Mouse (Mus musculus) layer of hippocampus, adult 11-12 months (tissue): ENCODE measurements at regions not wholly inside any gene's neighbourhood (a gene's known extent, or its start where the extent isn't known, plus 50 kb on each side); places are given as distances from the start of the nearest gene placed in this dataset.

Experiments used
- DNase-seq: peaks from one replicate; pipeline ENCODE4 v3.0.0; 2022; ENCODE audit warnings: low spot score

DNA sequence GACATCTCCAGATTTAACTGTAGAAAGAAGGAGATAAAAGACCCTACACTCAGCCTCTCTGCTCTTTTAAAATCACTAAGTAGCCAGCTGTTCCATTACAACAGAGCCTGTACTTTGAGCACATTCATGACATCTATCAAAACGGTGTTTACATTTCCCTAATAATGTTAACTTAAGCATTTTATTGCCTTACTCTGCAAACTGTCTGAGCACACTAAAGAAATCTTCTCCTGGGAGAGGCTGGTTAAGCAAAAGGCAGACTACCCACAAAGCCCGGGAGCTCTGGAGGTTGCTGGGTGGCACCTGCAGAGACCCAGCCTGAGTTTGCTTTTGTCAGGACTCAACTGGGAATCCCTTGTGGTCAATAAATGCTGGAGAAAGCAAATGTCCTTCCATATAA is 567.5 kb upstream of the Negr1 start:
- no peak for DNase-seq

DNA sequence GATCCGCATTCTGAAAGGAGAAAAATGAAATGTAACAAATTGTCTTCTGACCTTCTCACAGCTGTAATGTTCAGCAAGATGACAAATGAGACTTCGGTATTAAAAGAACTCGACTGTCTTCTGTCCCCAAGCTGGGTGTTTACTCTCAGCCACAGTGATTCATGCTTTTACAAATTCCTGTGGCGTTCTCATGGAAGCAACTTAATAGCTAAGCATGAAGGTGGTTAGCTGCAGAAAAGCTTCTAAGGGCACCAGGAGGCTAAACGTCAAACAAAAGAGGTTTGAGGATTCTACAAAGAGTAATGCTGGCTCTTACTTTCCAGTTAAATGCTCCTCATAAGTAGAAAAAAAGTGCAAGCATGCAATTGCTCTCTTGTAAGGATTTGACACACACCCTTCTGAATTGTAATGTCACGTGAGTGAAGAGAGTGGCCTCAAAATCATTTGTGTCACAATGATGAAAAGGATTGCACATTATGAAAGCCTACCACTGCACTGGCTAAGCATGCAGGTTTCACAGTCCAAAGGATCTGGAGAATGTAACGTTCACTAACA is 543.8 kb upstream of the Negr1 start:
- no peak for DNase-seq

DNA sequence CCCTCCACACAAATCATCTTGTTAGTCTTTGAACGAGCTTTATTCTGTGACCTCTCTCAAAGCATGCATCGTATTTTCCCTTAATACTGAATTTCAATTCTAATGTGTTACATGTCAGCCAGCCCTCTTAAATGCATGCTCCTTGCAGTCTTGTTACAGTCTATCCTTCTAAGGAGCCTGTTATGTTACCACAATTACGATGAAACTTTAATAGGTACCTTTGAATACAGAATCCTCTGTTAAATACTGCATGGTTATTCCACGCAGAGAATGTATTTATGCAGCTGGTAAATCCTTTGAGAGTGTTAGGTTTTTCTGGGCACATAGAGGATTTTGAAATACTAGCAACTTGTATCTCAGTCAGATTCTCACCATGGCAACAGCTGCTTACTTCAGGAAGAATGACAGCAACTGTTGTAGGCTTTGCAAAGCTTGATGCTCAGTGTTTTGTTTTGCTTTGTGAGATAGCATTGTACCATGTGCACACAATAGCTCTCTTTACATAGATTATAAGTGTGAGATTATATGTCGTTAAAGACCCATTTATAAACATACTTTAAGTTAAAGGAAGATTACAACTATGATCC is 532.9 kb upstream of the Negr1 start:
- DNase-seq: peak; percentile 5

DNA sequence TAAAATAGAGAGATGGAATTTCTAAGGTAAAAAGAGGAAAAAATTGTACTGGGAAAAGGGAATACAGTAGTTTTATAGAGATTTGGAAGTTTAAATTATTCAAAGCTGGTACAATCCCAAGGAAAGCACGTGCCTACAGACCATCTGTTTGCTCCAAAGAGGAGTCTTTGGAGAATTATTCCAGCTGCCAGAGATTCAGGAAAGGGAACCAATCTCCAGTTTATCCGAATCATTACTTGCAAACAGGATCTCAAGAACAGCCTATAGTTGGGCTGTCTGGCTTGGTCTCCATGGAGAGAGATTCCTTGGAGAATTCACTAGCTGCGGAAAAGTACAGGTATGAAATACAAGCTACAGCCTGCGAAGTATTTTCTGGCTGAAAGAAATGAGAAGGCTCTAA is 491.3 kb upstream of the Negr1 start:
- DNase-seq: no peak

DNA sequence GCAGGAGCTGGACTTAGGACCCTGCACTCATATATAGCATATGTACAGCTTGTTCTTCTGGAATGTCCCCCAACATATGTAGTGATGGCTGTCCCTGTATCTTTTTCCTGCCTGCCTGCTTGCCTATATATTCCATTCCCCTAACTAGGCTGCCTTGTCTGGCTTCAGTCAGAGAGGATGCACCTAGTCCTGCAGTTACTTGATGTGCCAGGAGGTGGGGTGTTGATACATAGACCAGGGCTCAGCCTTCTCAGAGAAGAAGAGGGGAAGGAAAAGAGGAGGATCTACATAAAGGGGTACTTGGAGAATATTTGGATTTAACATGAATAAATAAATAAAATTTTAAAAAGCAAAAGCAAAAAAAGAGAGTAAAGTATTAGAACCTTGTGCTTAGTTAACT is 479.3 kb upstream of the Negr1 start:
- peak; percentile 6 for DNase-seq

DNA sequence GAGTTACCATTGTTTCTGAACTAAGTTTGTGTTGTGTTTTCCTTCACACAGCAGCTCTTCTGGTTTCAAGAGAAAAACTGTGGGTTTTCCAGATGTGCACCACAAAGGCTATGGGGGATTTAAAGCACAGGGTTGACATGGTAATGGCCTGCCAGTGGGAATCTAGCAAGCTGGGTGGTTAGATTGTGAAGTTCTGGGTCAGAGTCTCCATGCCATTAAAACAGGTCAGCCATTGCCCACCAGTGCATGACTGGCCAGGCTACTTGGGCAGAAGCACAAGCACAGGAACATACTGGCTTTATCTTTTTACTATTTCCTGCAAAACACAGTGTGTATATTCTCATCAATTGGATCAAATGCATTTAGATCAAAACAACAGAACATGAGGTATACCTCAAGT is 467.9 kb upstream of the Negr1 start:
- no peak for DNase-seq

DNA sequence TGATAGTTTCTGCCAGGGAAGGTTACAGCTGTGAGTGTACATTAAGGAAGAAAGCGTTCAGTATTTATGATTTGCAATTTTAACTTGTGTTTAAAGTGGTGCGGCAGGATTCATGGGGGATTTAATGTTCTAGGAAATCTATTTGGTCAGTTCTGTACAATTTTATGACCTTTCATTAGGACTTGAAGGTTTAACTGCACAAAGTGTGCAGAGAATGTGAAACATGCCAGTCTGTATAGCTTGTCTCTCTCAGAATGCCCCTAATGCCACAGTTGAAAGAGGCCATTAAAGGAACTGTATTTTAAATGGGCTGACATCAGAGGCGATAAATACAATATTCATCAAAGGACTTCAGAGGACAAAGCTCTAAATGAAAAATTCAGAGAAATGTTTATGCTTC is 466.6 kb upstream of the Negr1 start:
- DNase-seq: no peak

DNA sequence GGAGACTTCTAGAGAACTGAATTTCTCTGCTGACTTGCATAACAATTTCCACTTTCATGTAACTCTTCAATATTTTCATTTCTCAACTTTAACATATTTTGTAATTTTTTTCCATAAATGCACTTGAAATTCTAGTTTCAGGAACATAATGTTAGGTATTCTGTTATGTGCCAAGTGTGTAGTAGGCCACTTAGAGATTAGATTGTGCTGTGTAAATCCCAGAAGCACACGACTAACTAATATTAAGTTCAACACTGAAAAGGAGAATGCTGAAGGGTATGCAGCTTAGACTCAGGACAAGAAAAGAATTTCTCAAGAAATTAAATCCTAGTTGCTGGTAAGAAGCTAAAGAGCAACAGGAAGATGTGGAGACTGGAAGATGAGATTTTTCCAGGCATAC is 455.8 kb upstream of the Negr1 start:
- no peak for DNase-seq

DNA sequence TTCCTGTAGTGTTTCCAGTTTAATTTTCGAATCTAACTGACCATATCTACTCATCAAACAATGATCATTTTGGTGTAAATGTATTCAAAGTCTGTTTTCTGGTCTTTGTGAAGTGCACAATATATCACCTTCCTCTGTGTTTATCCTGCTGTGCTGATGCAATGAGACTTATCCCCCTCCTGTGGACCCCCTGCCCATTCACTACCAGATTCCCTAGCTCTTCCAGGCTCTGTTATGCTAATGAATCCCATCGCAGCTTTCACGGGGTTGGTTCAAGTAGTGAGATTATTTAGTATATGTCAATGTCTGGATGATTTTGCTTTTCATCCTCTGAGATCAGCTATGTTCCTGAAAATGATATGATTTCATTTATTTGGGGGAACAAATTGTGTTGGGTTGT is 441.3 kb upstream of the Negr1 start:
- DNase-seq: no peak

DNA sequence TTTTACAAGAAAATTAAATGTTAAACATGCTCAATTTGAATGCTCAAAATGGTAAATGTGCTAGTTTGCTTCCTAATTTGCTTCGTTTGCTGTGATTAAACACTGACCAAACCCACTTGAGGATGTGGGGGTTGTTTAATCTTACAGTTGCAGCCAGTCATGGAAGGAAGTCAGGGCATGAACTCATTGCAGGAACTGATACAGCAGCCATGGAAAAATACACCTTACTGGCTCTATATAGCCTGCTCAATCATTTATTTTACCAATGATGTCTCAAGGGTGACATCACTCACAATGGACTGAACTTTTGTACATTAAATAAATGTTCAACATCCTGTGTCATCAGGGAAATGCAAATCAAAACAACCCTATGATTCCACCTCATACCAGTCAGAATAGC is 430.0 kb upstream of the Negr1 start:
- DNase-seq: no peak

DNA sequence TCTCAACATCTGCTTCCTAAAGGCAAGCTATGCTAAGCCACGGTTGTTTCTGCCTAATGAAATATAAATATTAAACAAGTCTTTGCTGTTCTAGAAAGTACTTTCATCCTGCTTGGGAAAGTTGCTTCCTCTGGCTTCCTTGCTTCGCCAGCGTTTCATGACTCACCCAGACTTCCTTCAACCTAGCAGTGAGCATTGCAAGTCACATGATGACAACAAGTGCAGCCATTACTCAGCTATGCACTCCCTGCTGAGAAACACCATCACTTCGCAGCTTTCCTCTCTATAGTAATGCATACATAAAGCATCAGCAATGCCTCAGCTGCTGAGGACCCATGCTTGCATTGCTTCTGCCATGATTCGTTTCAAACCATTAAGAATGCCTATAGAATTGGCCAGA is 420.2 kb upstream of the Negr1 start:
- no peak for DNase-seq

DNA sequence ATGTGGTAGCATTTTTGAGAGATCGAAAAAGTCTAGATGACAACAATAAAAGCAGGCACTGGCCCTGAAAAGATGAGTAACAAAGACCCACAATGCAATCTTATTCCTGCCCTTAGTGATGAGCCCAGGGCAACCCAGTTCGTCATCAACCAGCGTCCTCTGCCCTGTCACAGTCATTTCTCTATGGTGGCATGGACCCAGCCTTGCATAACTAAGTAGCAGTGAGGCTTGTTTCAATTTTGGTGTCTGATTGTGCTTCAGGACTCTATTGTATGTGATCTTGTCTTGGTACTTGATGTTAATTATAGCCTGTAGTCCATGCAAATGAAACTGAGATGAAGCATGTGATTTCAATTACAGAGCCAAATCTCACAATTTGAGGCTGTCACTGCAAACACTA is 412.3 kb upstream of the Negr1 start:
- DNase-seq: no peak

DNA sequence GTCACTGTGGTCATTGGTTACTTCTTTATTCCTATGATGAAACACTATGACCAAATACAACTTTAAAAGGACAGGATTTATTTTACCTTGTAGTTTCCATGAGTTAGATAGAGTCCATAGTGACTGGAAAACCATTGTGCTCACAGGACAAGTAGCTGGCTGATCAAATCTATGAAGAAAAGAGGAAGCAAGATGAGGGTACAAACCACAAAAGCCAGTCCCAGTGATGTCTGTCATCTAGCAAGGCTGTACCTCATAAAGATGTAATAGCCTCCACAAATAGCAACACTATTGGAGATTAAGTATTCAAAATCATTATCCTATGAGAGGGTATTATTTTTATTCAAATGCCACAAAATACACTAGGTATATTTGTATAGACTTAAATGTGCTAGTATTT is 391.5 kb upstream of the Negr1 start:
- DNase-seq: no peak

DNA sequence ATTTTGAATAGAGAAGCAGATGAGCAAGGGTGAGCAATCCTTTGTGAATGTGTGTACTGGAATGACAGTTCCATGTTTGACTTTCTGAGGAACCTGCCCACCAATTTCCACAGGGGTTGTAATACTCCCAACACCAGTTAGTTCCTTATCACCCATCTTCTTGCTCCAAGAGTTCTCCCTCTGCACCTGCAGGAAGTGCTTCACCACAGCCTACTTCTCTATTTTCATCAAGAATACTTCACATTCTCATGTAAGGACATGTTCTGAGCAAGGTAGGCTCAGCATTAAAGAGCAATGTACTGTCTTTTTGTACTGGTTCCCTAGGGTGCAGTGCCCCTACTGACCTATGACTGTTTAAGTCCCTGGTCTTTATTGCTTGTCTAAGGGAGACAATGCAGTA is 362.9 kb upstream of the Negr1 start:
- DNase-seq: no peak

DNA sequence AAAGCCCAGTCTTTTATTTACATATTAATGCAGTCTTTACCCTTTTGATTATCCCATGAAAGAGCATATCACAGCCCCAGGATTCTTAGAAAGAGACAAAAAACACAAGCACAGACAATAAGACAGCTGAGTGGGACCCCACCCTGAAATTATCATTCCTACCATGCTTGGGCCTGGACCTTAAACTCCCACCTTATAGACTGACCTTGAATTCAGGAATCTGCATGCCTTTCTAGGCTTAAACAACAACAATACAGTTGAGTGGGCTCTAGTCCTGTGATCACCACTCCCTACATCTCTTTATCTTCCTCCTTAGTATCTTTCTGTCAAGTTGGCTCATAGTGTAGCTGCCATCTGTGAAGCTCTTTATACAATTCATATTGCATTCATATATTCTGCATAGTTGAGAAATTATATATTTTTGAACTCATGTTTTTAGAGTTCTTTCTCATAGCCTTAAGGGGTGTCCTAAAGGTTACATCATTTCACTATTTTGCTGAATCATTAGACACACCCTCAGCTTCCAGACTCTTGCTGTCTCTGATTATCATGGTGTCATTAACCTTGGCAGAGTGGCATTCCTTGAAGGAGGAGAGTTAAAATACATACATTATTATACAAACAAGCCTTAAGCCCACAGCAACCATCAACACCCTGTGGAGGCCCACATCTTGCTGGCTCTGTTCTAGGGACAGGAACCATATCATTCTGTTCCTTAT is 361.7 kb upstream of the Negr1 start:
- no peak for DNase-seq

DNA sequence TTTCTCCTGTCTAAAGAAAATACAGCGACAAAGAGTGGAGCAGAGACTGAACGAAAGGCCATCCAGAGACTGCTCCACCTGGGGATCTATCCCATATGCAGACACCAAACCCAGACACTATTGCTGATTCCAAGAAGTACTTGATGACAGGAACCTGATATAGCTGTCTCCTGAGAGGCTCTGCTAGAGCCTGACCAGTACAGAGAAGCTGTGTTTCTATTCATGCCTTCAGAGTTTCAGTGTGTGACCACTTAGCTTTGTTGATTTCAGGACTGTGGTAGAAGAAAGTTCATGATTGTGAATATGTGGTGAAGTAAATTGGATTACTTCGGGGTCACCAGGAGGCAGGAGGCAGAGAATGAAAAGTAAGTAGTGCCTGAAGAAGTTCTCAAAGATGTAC is 356.3 kb upstream of the Negr1 start:
- DNase-seq: no peak

DNA sequence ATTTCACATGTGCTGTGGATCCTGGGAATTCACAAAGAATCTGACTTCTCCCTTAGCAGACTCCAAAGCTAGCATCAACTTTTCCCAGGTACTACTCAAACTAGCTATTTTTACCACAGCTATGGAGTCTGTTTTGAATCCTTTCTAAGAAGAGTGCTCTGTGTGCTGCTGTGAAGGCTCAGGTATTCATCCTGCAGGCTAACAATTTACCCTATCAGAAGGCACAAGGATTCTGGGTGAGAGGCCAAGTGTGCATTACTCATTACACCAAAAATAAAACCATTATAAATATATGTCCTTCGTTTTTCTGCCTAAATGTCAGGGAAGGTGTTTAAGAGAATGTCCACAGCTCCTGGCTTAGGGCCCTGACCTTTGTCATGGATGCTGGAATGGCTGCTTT is 353.2 kb upstream of the Negr1 start:
- no peak for DNase-seq

DNA sequence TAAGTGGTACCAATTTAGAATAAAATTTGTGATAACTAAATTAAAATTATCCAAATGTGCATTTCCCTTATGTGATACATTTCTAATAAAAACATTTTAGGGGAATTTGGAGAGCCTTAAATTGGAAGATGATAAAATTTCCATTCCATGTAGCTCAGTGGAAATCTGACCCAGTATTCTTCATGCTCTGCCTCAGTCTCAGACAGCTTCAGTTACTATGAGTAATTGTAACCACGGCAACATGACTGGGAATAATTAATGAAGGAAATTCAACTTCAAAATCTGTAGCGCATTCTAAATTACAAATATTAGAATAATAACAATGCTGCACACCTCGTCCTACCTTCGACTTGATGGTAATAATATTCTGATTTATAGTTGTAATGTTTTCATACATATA is 350.8 kb upstream of the Negr1 start:
- DNase-seq: no peak

DNA sequence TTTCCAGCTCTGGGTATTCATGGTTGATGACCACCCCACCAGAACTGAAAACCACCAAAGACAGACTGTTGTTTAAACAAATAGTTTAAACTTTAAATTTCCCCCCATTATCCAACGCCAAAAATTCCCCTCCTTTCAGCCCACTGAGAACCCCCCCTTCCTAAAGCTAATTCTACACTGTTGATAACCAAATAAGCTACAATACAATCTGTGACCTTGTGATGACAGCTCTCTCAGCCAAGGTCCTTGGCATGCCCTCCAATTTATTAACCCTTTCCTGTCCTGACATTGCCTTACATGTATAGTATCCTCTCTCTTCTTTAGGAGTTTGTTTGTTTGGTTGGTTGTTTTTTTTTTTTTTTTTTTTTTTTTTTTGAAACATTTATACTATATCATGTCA is 346.8 kb upstream of the Negr1 start:
- no peak for DNase-seq

DNA sequence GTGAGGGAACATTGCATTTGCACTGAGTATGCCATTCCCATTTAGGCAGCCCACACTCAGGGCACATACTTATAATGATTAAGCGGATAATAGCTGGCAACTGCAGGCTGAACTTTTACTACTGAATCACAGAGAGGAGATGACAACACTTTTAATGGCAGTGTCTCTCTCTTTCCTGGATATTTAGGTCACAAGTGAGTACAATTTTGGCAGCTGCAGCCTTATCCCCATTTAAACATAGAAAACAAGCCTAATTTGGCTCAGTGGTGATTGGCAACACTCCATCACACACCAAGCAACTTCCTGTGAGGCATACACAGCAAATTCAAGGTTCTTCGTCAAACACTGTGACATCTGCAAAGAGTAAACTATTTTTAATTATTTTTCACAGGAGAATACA is 329.5 kb upstream of the Negr1 start:
- peak; percentile 5 for DNase-seq

DNA sequence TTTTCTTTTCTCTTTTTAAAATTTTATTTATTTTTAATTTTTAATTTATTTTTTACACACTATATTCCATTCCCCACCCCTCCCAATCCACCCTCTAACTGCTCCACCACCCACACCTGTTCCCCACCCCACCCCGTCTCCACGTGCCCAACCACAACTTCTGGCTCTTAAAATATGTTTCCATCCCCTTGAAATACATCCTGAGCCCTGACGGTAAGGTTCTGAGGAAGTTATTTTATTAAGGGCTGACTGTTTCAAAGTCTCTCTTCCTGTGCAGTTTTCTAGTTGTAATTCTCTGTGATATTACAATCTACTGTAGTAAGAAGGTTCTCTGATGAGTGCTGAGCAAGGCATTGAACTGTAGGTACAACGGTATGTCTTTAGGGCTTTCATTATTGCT is 325.6 kb upstream of the Negr1 start:
- DNase-seq: no peak

DNA sequence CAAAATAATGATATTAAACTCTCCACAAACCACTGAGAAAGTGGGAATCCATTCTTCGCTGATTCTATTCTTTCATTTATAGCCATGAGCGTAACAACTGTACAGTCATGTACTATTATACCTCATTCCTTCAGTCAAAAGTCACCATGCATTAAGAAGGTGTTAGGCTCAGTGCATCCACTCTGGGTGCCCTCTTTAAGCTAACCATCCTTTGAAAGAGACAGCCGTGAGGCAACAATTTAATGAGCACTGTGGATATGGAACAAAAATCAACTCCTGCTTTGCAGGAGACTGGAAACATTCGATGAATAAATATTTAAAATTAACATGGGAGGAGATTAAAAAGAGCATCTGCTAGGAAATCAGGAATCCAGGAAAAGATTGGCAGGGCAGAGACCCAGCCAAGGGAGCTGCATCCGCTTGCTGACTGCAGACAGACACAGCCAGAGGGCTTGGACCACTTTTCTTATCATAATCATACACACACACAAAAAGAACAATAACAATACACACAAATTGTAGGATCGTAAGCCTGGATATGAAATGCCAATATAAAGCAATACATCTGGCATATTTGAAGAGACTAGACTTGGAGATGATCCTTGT is 309.2 kb upstream of the Negr1 start:
- no peak for DNase-seq

DNA sequence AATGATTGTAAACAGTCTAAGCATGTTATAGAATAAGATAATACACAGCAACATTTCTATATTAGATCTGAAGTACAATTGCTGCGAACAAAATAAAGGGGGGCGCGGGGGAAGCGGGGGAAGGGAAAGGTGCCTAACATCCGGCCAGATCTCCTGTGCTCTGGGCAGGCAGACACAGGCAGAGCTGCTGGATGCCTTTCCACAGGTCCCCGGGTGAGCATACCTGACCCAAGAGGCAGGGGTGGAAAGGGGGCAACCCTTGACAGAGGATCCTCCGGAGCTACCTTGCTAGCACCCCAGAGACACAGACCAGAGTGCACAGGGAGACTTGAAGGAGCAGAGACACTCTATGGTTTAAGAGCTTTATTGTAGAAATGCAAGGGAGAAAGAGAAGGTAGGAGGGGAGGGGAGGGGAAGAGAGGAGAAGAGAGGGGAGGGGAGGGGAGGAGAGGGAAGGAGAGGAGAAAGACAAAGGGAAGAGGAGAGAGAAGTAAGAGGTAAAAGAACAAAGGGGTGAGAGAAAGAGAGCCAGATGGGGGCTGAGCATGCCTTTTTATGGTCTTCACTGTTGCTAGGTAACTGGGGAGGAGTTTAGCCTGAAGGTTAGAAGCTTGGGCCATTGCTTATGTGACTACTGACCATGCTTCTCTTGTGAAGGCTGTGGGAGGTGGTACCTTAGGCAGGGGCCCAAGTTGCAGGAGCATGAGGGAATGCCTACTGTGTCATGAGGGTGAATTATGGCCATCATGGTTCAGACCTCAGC is 308.2 kb upstream of the Negr1 start:
- no peak for DNase-seq
